Mouse (Mus musculus): Measurements from ENCODE around the gene Rrbp1.

DNA sequence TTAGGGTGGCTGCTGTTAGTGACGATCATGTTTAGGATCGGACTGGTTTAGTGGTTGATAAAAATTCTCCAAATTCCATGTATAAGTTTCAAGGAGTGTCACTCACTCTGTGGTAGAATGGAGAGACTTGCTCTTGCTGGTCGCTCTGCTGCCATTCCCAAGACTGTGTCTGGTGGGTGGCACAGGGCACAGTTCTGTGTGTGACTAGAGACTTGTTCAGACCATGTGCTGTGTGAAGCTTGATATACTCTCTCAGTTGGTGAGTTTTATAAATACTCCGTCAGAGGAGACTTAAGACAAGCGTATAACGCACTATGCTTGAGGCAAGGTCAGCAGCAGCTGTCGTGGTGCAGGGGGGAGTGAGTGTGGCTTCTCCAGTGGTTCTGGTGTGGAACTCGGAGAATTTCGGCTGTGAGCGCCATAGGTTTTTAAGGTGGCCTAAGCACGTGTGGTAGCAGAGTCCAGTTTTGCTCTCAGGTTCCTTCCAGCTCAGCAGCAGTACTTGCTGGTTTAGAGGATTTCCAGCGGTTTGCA, 78.7 kb downstream of the Rrbp1 start:
- TF ChIP-seq USF1 (IDR thresholded peaks at IDR 0.05; ENCODE audit: low read depth) (no peak), POLR2A (IDR thresholded peaks at IDR 0.05; ENCODE audit: insufficient read length, low read depth) (no peak), E2F4 (IDR thresholded peaks at IDR 0.05; ENCODE audit: insufficient read depth) (no peak), MYOD1 (IDR thresholded peaks at IDR 0.05; ENCODE audit: control insufficient read depth in 1 of 3, insufficient read length in 2 of 3, low read depth in 2 of 3) (peak in 2 of 3 experiments; percentile 71 to 83), TCF12 (IDR thresholded peaks at IDR 0.05; ENCODE audit: insufficient read depth, poor library complexity, severe bottlenecking) (peak; percentile 23), MAX (IDR thresholded peaks at IDR 0.05; ENCODE audit: low read depth) (no peak), POLR2AphosphoS2 (IDR thresholded peaks at IDR 0.05; ENCODE audit: insufficient read length, low read depth) (no peak), REST (IDR thresholded peaks at IDR 0.05; ENCODE audit: insufficient read depth, insufficient read length) (no peak), MYOG (IDR thresholded peaks at IDR 0.05; ENCODE audit: control insufficient read depth in 1 of 3, insufficient read depth in 1 of 3, insufficient read length in 2 of 3, low read depth in 2 of 3) (peak; percentile 30 to 92 (median 66))

Measured in myocyte (in vitro differentiated cells).